Mouse (Mus musculus): ENCODE measurements at regions not wholly inside any gene's neighbourhood (a gene's known extent, or its start where the extent isn't known, plus 50 kb on each side); places are given as distances from the start of the nearest gene placed in this dataset.

DNA sequence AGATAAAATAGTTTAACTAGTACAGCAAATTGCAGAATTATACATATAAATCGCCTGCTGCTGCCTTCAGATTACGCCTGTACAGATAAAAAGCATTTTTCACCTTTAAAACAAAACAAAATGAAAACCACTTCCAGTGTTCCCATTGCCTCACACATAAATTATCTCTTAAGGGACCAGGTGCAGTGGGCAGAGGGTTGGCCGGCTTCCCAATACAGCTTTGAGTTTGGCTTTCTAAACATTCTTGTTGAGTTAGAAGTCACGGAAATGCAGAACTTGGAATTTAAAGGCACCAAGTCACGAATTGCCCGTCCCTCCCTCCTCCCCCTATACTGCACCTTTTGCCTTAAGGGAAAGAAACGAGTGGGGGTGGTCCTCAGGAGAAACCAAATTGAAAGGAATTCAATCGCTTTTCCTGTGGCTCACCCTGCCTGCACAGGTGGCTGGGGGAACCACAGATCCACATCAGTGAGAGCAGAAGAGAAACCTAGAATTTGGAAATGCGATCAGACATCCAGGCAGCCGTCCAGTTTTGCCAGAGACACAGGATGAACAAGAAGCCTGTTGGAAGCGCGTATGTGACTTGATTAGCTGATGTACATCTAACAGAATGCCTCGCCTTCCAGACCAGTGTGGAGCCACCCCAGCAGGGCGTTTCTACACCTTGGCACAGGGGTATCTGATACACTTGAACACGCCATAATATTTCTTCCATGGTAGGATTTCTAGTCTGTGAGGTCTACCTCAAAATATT is 64.0 kb upstream of the Skap2 start:
- no peak for DNase-seq (ENCODE audit: low spot score)
- no peaks in the 10 kb centered on the region for H3K4me1 ChIP-seq
- no peak overlapping the region for H3K4me3 ChIP-seq
- no peaks in the 10 kb centered on the region for H3K36me3 ChIP-seq
- WGBS: 66% methylated on average over 15 of the region's 15 CpGs
- H3K9me3 ChIP-seq: no peaks in the 10 kb centered on the region
- H3K27me3 ChIP-seq (ENCODE audit: insufficient read depth, poor library complexity, severe bottlenecking): peaks cover 58% of the 10 kb centered on the region
- no peak overlapping the region for H3K27ac ChIP-seq

DNA sequence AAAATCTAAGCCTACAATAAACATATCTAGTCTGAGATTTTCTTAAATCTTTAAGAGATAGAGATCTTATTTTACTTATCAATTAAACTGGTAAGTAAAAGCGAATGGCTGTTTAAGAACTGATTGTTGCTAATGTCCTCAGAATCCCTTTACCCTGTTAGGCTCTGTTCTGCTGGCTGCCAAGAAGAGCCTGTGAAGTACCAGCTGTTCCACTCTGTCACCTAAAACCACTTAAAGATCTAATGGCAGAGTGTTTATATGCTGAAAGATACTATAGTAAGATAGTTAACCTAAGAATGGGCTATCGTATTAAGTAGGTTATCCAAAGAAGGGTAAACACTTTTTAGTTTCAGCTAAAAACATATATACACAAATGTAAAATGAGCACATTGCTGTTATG is 62.6 kb upstream of the Skap2 start:
- Histone ChIP-seq H3K27ac (no peak overlapping the region), H3K27me3 (ENCODE audit: insufficient read depth, poor library complexity, severe bottlenecking) (peaks cover 44% of the 10 kb centered on the region), H3K4me3 (no peak overlapping the region), H3K9me3 (no peaks in the 10 kb centered on the region), H3K4me1 (no peaks in the 10 kb centered on the region), H3K36me3 (no peaks in the 10 kb centered on the region)
- no peak for DNase-seq (ENCODE audit: low spot score)
- 85% methylated on average over 2 of the region's 2 CpGs for WGBS

DNA sequence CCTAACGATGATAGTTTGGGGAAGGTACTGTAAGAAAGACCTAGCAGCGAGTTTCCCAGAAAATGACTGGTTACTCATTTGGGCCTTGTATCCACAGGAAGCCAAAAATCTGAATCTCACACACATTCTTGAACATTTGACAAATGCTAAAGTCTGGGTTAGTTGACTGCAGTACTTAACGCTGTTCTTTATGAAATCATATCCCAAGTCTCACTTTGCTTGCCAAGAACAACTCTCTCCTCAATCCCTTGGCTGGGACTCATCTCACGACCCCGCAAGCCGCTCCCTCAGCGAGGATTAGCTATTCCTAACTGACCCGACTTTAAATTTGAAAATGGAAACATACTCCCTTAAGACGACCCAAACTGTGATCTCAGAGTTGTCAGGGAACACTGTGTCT is 54.8 kb upstream of the Skap2 start:
- H3K27ac ChIP-seq: no peak overlapping the region
- no peaks in the 10 kb centered on the region for H3K4me1 ChIP-seq
- no peak overlapping the region for H3K4me3 ChIP-seq
- no peaks in the 10 kb centered on the region; the same call in 1 of the 2 replicates for H3K27me3 ChIP-seq (ENCODE audit: insufficient read depth, poor library complexity, severe bottlenecking)
- no peaks in the 10 kb centered on the region for H3K9me3 ChIP-seq
- H3K36me3 ChIP-seq: no peaks in the 10 kb centered on the region
- 77% methylated on average over 9 of the region's 9 CpGs for WGBS
- no peak for DNase-seq (ENCODE audit: low spot score)

DNA sequence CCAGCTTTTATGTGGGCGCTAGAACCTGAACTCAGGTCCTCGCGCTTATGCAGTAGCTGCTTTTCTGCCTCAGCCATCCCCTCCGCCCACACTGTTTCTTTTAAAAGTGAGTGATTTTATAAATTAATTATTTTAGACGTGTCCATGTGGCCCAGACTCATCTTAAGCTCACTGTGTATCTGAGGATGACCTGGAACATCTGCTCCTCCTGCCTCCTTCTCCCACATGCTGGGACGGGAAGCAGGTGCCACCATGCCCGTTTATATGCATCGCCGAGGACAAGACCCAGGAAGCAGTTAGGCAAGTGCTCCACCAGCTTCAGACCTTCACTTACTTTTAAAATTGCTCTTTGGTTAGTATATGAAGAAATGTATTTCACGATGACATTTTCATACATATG is 53.3 kb upstream of the Skap2 start:
- Histone ChIP-seq H3K9me3 (no peaks in the 10 kb centered on the region), H3K4me3 (no peak overlapping the region), H3K27me3 (ENCODE audit: insufficient read depth, poor library complexity, severe bottlenecking) (peaks cover 6% of the 10 kb centered on the region; the same call in 1 of the 2 replicates), H3K4me1 (no peaks in the 10 kb centered on the region), H3K27ac (no peak overlapping the region), H3K36me3 (no peaks in the 10 kb centered on the region)
- WGBS: 87% methylated on average over 10 of the region's 10 CpGs
- no peak for DNase-seq (ENCODE audit: low spot score)

DNA sequence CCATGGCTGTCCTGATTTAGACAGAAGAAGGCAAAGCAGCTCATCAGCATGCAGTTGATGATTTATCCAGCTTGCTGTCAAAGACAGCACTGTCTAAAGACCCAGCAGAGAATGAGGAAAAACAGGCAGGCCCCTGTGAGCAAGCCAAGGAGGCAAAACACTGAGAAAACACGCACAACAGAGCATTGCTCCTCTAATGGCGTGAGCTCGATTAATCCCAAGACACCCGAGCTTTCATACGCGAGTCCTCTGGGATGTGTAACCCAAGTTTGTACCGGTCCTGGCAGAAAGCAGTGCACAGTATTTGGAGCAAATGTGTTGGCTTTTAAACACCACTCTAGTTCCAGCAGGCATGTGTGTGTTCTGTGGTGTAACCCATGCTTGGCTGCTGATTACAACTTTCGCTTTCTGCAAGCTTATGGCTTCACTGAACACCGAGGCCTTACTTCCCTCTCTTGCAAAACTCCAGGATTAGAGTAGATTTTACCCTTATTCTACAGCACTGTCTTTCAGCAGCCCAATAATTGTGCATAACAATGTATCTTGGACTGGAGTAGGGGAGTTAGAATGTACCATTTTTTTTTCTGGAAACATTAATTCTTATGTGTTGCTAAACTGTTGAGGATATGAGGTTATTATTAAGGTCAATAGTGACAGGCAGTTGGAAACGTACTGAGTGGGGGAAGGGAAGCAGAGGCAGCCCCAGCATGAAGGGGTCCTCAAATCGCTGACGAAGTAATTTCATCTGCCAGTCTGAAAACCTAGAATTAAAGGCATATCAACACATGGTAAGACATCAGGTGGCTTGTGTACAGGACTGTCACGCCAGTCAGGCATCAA is 52.0 kb upstream of the Skap2 start:
- Histone ChIP-seq H3K4me1 (no peaks in the 10 kb centered on the region), H3K27ac (no peak overlapping the region), H3K27me3 (ENCODE audit: insufficient read depth, poor library complexity, severe bottlenecking) (peaks cover 19% of the 10 kb centered on the region), H3K4me3 (no peak overlapping the region), H3K9me3 (no peaks in the 10 kb centered on the region), H3K36me3 (no peaks in the 10 kb centered on the region)
- DNase-seq (ENCODE audit: low spot score): no peak
- WGBS: 75% methylated on average over 13 of the region's 13 CpGs
